Mouse (Mus musculus): ENCODE results near the gene Tfcp2. TPM values are rescaled to one million over a fixed set of nuclear protein-coding genes. Genes with fewer than 3 reads are reported as not detected.

Gene Tfcp2
- total and polyA plus RNA-seq, 3 experiments = 20.4 to 21.5 TPM; not detected in 1

DNA sequence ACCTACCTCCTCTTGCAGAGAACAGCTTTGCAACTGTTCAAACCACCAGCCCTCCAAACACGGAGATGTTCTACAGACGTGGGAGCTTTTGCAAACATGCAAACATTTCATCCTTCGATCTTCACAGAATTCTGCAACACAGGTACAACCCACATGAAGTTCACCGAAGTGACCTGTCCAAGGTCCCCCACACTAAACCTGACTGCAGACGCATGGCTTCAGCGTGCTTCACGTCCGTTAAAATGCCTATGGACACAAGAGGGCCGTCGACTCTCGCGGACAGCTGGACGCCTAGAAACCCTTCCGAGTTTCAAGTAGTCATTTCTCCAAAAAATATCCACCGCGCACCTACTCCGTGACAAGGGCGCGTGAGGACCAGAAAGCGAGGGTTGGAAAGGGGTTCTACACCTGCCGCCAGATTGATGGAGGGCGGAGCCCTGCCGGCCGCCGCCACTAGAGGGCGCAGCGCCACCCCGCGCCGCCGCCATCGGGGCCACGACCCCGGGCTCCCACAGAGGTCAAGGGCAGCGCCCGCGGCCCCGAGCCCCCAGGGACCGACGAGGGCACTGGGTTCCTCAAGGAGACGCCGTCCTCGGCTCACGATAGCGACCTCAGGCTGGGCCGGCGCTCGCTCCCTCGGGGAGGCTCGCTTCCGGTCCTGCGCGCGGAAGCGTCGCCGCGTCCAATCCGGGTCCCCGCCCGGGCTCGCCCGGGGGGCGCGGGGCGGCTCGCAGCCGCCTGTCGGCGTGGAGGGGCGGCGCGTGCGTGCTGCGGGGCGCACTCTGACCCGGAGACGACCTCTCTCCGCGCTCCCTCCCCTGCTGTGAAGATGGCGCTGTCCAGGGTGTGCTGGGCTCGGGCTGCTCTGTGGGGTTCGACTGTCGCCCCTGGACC, 83.3 kb downstream of the Tfcp2 start, which contains the start of gene Letmd1 (continued):
- TF ChIP-seq MAFK (IDR thresholded peaks at IDR 0.05; ENCODE audit: borderline replicate concordance, low read depth, low read length) (no peak), NELFE (IDR thresholded peaks at IDR 0.05; ENCODE audit: low read depth, low read length) (peak; percentile 95), CTCF (IDR thresholded peaks at IDR 0.05 in 2 of 3, conservative IDR thresholded peaks at IDR 0.05 in 1 of 3; ENCODE audit: control insufficient read depth in 1 of 3, insufficient read depth in 1 of 3, low read depth in 2 of 3, low read length in 3 of 3, poor library complexity in 1 of 3, severe bottlenecking in 1 of 3) (peak; percentile 85 to 99 (median 93)), E2F4 (IDR thresholded peaks at IDR 0.05; ENCODE audit: borderline replicate concordance, low read depth, low read length) (no peak), USF1 (IDR thresholded peaks at IDR 0.05; ENCODE audit: low read depth, low read length) (no peak), RAD21 (IDR thresholded peaks at IDR 0.05; ENCODE audit: low read depth, low read length) (peak; percentile 26), UBTF (IDR thresholded peaks at IDR 0.05; ENCODE audit: borderline replicate concordance, insufficient read depth, low read depth, low read length) (no peak), MYC (IDR thresholded peaks at IDR 0.05; ENCODE audit: low read depth, low read length) (peak; percentile 65), ETS1 (IDR thresholded peaks at IDR 0.05; ENCODE audit: low read depth, low read length) (no peak; the same call in 1 of the 2 replicates), POLR2A (IDR thresholded peaks at IDR 0.05; ENCODE audit: control insufficient read depth in 1 of 2, insufficient read depth in 1 of 2, low read depth in 1 of 2, low read length in 2 of 2, poor library complexity in 1 of 2) (peak; percentile 77 to 90)

DNA sequence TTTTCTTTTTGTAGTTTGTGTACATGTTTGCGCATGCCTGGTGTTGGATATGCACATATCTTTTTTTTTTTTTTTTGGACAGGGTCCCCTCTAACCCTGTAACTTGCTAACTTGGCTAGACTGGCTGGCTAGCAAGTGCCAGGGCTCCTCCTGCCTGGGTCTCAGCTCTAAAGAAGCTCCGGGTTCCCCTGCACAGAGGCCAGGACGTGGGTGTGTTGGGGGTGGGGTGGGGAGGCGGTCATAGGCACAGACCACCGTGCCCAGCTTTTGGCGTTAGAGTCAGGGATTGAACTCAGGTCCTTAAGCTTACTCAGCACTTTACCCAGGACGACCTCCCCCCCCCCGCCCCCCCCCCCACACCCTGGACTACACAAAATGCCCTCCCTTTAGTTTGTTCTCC, 84.1 kb downstream of the Tfcp2 start:
- peaks cover 19% of the 10 kb centered on the region for H3K79me2 ChIP-seq (ENCODE audit: control insufficient read depth, insufficient read depth, low read length, poor library complexity)
- H3K4me1 ChIP-seq (ENCODE audit: control insufficient read depth in 1 of 2, insufficient read depth in 2 of 2, low read length in 2 of 2) = peaks cover 0 to 10% of the 10 kb centered on the region in 2 experiments; a peak in 2 of 4 replicates
- no peaks in the 10 kb centered on the region for H3K27me3 ChIP-seq (ENCODE audit: control insufficient read depth in 1 of 2, insufficient read depth in 2 of 2, low read length in 2 of 2)
- no peak for DNase-seq (ENCODE audit: low read depth, low spot score)
- peak overlapping the region; percentile 89; a peak in 3 of 4 replicates for H3K4me3 ChIP-seq (ENCODE audit: control insufficient read depth in 1 of 2, insufficient read depth in 1 of 2, low read depth in 2 of 2, low read length in 2 of 2)
- H3K36me3 ChIP-seq (ENCODE audit: control insufficient read depth in 1 of 2, insufficient read depth in 2 of 2, low read length in 2 of 2) = peaks cover 0 to 10% of the 10 kb centered on the region in 2 experiments; a peak in 2 of 4 replicates
- H3K9ac ChIP-seq (ENCODE audit: control insufficient read depth, low read depth, low read length, poor library complexity, severe bottlenecking) = peak overlapping the region; percentile 97
- no peaks in the 10 kb centered on the region for H3K9me3 ChIP-seq (replicated peaks; ENCODE audit: insufficient read depth, low read length)
- TF ChIP-seq NELFE (IDR thresholded peaks at IDR 0.05; ENCODE audit: low read depth, low read length) (no peak), CHD2 (IDR thresholded peaks at IDR 0.05; ENCODE audit: low read length) (no peak), RCOR1 (IDR thresholded peaks at IDR 0.05; ENCODE audit: low read depth, low read length) (no peak), POLR2AphosphoS2 (IDR thresholded peaks at IDR 0.05; ENCODE audit: low read length) (no peak), UBTF (IDR thresholded peaks at IDR 0.05; ENCODE audit: borderline replicate concordance, insufficient read depth, low read depth, low read length) (no peak), EP300 (IDR thresholded peaks at IDR 0.05; ENCODE audit: low read depth in 1 of 2, low read length in 2 of 2) (no peak), TCF12 (IDR thresholded peaks at IDR 0.05; ENCODE audit: low read depth, low read length) (no peak), RAD21 (IDR thresholded peaks at IDR 0.05; ENCODE audit: low read depth, low read length) (no peak), MXI1 (IDR thresholded peaks at IDR 0.05; ENCODE audit: low read depth, low read length) (no peak), USF2 (IDR thresholded peaks at IDR 0.05; ENCODE audit: borderline replicate concordance in 1 of 2, insufficient read depth in 1 of 2, low read depth in 1 of 2, low read length in 2 of 2) (no peak), CTCF (IDR thresholded peaks at IDR 0.05 in 2 of 3, conservative IDR thresholded peaks at IDR 0.05 in 1 of 3; ENCODE audit: control insufficient read depth in 1 of 3, insufficient read depth in 1 of 3, low read depth in 2 of 3, low read length in 3 of 3, poor library complexity in 1 of 3, severe bottlenecking in 1 of 3) (no peak), ETS1 (IDR thresholded peaks at IDR 0.05; ENCODE audit: low read depth, low read length) (no peak), ZMIZ1 (IDR thresholded peaks at IDR 0.05; ENCODE audit: low read depth, low read length) (no peak), SMC3 (IDR thresholded peaks at IDR 0.05; ENCODE audit: low read depth, low read length) (no peak), TAL1 (IDR thresholded peaks at IDR 0.05; ENCODE audit: low read length) (no peak), ZKSCAN1 (IDR thresholded peaks at IDR 0.05; ENCODE audit: low read depth, low read length) (no peak), POLR2A (IDR thresholded peaks at IDR 0.05; ENCODE audit: control insufficient read depth in 1 of 2, insufficient read depth in 1 of 2, low read depth in 1 of 2, low read length in 2 of 2, poor library complexity in 1 of 2) (no peak)
- no peak overlapping the region for H3K27ac ChIP-seq (ENCODE audit: control insufficient read depth, low read depth, low read length)
